Mouse (Mus musculus): Measurements from ENCODE around the gene Osgepl1. TPM values are rescaled to one million over a fixed set of nuclear protein-coding genes. Genes with fewer than 3 reads are reported as not detected.

Gene Osgepl1
- polyA plus RNA-seq, 3 experiments from 2014 or later: 18.6 to 23.2 (median 21.5) TPM

Other genes with a start within 250 kb of the Osgepl1 start
- not detected for gene 1700019A02Rik, start 126.0 kb upstream of the Osgepl1 start, polyA plus RNA-seq (2017; shearing (Covaris generic))
- 10 to 100 TPM; 33.1 to 40.4 (median 35.1) TPM for gene Pms1, start 16.6 kb upstream of the Osgepl1 start, polyA plus RNA-seq (2017; shearing (Covaris generic))
- 10 to 100 TPM; 70.6 to 97.1 (median 79.4) TPM for gene Ormdl1, start 16.5 kb upstream of the Osgepl1 start, polyA plus RNA-seq (2017; shearing (Covaris generic))
- 10 to 100 TPM in 1 of 3 experiments, 1 to 10 TPM in 1, not detected in 1; 1.7 to 10.5 TPM for gene Gm28778, start 16.5 kb upstream of the Osgepl1 start, polyA plus RNA-seq (2017; shearing (Covaris generic))
- gene Asdurf, start 39.0 kb downstream of the Osgepl1 start, polyA plus RNA-seq (2017; shearing (Covaris generic)): 10 to 100 TPM in 2 of 3 experiments, not detected in 1; 10.3 to 35.2 TPM
- under 1 TPM in 1 of 3 experiments, not detected in 2; 0.55 TPM for gene Gm28551, start 39.0 kb downstream of the Osgepl1 start, polyA plus RNA-seq (2017; shearing (Covaris generic))
- gene Asnsd1, start 39.1 kb downstream of the Osgepl1 start, polyA plus RNA-seq (2017; shearing (Covaris generic)): 10 to 100 TPM; 50.7 to 75.0 (median 65.5) TPM